Mouse (Mus musculus) midbrain, embryonic 12.5 days (tissue): Measurements from ENCODE around the gene Aunip. TPM values are rescaled to one million over a fixed set of nuclear protein-coding genes. Genes with fewer than 3 reads are reported as not detected.

Experiments
- ATAC-seq: fragments of 200-750 bp; cut with Nextera tagmentation; 2 replicates; pipeline ENCODE4 v1.8.0; 2017; ENCODE audit warnings: low read depth, moderate TSS enrichment, moderate library complexity; ENCODE audit not compliant: low FRiP score
- H3K27ac ChIP-seq: fragments of 300-500 bp; sonication (generic); replicated peaks from 2 replicates; pipeline ENCODE4 v1.5.1; 2016; ENCODE audit warnings: mild to moderate bottlenecking
- H3K27me3 ChIP-seq: fragments of 300-500 bp; sonication (generic); 2 replicates; pipeline ENCODE4 v1.6.1; 2016; ENCODE audit warnings: mild to moderate bottlenecking
- H3K36me3 ChIP-seq: fragments of 300-500 bp; sonication (generic); 2 replicates; pipeline ENCODE4 v1.6.1; 2016
- H3K4me1 ChIP-seq: fragments of 300-500 bp; sonication (generic); 2 replicates; pipeline ENCODE4 v1.6.1; 2016
- H3K4me2 ChIP-seq: fragments of 300-500 bp; sonication (generic); replicated peaks from 2 replicates; pipeline ENCODE4 v1.6.1; 2016; ENCODE audit warnings: mild to moderate bottlenecking, moderate library complexity
- H3K4me3 ChIP-seq: fragments of 300-500 bp; sonication (generic); 2 replicates; pipeline ENCODE4 v1.5.1; 2016; ENCODE audit warnings: mild to moderate bottlenecking
- H3K9ac ChIP-seq: fragments of 300-500 bp; sonication (generic); replicated peaks from 2 replicates; pipeline ENCODE4 v1.6.1; 2016; ENCODE audit warnings: mild to moderate bottlenecking, moderate library complexity
- H3K9me3 ChIP-seq: fragments of 300-500 bp; sonication (generic); 2 replicates; pipeline ENCODE4 v1.6.1; 2016; ENCODE audit warnings: mild to moderate bottlenecking
- WGBS: fragments of 180-500 bp; shearing (Covaris S2); methylation state at CpG from one replicate; pipeline ENCODE4 v1.1.7; 2016; 5-methylcytosine and 5-hydroxymethylcytosine counted together
- microRNA-seq: library from miRNA; unstranded; fragments of <30 nt; microRNA quantifications from one replicate; pipeline ENCODE4, GENCODE M21; 2017
- polyA plus RNA-seq: library from polyadenylated mRNA; unstranded; fragments of >200 nt; fragmentation: Nextera tagmentation; extraction: Ambion mirVana; gene quantifications from 2 replicates; pipeline ENCODE4 v1.2.1, GENCODE M21; 2016

The Aunip gene
- polyA plus RNA-seq, 1 experiment from 2014 or later: 11.5 TPM

DNA sequence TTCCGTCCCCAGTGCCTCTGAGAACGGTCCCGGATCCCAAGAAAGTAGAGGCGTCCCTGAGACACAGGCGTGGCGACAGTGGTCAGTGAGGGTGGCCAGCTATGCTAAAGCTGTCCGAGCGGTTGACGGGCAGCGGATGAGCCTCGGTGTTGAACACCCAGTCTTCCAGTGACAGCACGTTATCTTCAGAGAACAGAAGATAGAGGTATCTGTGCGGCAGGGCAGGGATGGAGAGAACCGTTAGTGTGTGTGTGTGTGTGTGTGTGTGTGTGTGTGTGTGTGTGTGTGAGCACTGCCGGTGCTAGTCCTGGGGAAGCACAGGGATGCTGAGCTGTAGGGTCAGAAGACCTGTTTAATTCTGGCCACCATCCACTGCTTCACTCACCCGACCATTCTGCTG lies 52.8 kb downstream of the Aunip start:
- H3K27ac ChIP-seq: no peak overlapping the region
- ATAC-seq: no peak
- H3K4me1 ChIP-seq: peaks cover 11% of the 10 kb centered on the region
- no peak overlapping the region for H3K4me2 ChIP-seq
- no peaks in the 10 kb centered on the region for H3K9me3 ChIP-seq
- no peaks in the 10 kb centered on the region for H3K27me3 ChIP-seq
- WGBS: 91% methylated on average over 16 of the region's 16 CpGs
- H3K36me3 ChIP-seq: no peaks in the 10 kb centered on the region
- no peak overlapping the region for H3K4me3 ChIP-seq
- H3K9ac ChIP-seq: no peak overlapping the region

DNA sequence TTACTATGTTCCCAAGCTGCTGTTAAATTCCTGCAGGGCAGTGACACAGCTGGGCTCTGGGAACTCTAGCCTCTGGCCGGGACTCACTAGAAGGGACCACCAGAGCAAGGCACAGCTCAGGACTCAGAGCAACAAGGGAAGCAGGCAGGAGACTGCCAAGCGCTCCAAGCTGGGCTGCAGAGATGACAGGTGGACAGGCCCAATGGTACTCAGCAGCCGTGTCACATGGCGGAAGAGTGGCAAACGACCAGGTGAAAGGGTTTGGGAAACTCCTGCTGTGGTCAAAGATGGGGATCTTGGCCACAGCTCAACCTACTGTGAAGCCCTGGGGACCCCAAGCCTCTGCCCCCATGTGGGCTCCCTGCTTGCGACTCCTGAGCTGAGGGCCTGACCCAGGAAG lies 53.3 kb downstream of the Aunip start:
- Histone ChIP-seq H3K27ac (no peak overlapping the region), H3K9me3 (no peaks in the 10 kb centered on the region), H3K4me3 (no peak overlapping the region), H3K4me2 (no peak overlapping the region), H3K27me3 (no peaks in the 10 kb centered on the region), H3K36me3 (no peaks in the 10 kb centered on the region), H3K4me1 (peaks cover 9% of the 10 kb centered on the region), H3K9ac (no peak overlapping the region)
- ATAC-seq: no peak
- 91% methylated on average over 5 of the region's 6 CpGs for WGBS

DNA sequence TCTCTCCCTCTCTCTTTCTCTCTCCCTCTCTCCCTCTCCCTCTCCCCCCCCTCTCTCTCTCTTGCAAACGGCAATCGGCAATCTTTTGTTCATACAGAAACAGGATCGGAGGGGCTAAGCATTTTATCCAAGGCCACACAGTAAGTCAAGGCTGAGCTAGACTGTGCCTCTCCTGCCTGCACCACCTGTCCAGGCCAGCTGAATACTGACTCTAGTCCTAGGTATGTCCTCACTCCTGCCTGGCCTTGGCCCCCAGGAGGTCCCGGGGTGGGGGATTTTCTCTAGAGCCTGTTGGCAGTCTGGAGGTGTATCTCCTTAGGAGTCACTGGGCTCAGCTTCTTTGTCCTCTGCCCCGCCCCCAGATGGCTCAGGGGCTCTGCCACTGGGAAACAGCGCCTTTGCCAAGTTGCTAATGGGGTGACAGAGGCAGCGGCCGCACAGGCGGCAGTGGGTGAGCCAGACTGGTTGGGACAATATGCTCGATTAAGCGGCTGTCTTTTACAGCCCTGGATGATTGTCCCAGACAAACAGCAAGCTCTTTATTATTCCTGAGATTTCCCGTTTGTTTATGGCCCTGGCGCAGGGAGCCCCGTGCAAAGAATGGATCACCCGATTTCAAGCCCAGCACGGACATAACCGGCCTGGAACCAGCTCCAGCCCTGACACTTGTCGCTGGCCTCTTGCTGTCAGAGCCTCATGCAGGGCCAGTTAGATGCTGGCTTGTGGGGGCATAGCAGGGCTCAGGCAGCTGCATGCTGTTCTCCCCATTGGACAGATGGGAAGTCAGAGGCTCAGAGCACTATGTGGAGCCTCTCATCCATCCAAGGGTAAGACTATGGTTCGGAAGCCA lies 56.8 kb downstream of the Aunip start:
- Histone ChIP-seq H3K27me3 (no peaks in the 10 kb centered on the region), H3K9ac (peak overlapping the region; percentile 21; the same call in 1 of the 2 replicates), H3K4me3 (no peak overlapping the region), H3K4me1 (peaks cover 9% of the 10 kb centered on the region), H3K36me3 (no peaks in the 10 kb centered on the region), H3K4me2 (peak overlapping the region; percentile 8; the same call in 1 of the 2 replicates), H3K9me3 (no peaks in the 10 kb centered on the region), H3K27ac (peak overlapping the region; percentile 22)
- peak; percentile 41; the same call in 1 of the 2 replicates for ATAC-seq
- 30% methylated on average over 19 of the region's 19 CpGs for WGBS

DNA sequence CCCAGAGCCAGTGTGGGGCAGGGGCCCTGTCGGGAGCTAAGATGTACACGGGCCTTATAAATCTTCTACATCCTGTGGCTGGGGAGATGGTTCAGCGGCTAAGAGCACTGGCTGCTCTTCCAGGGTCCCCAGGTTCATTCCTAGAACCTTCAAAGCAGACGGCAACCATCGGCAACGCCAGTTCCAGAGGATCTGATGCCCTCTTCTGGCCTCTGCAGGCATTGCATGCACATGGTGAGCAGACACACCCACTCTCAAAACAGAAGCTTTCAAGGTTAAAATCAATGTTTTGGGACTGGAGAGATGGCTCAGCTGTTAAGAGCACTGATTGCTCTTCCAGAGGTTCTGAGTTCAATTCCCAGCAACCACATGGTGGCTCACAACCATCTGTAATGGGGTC lies 58.4 kb downstream of the Aunip start:
- Histone ChIP-seq H3K36me3 (no peaks in the 10 kb centered on the region), H3K27me3 (no peaks in the 10 kb centered on the region), H3K9ac (no peak overlapping the region), H3K4me1 (peaks cover 9% of the 10 kb centered on the region), H3K4me2 (no peak overlapping the region), H3K27ac (no peak overlapping the region), H3K9me3 (no peaks in the 10 kb centered on the region), H3K4me3 (no peak overlapping the region)
- WGBS: 84% methylated on average over 6 of the region's 6 CpGs
- ATAC-seq: no peak

DNA sequence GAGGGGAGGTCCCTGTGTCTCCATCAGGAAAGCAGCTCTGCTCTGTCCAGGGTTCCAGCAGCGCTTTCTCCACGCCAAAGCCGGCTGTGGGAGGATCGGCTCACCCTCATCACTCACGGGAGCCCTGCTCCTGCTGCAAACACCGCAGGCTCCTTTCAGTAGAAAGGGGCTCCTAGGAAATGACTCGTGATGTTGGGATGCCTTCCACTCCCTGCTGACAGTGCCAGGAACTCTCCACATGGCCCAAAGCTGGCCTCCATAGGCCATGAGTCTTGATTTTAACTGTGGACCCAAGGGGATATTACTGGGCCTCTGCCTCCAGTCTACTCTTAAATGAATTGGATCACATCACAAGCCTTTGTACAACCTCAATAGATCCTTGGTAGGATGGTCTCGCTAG lies 59.0 kb downstream of the Aunip start:
- no peak overlapping the region for H3K4me3 ChIP-seq
- no peak overlapping the region for H3K4me2 ChIP-seq
- no peaks in the 10 kb centered on the region for H3K36me3 ChIP-seq
- no peak for ATAC-seq
- no peaks in the 10 kb centered on the region for H3K27me3 ChIP-seq
- H3K9ac ChIP-seq: no peak overlapping the region
- peaks cover 9% of the 10 kb centered on the region for H3K4me1 ChIP-seq
- H3K9me3 ChIP-seq: no peaks in the 10 kb centered on the region
- H3K27ac ChIP-seq: no peak overlapping the region
- 81% methylated on average over 8 of the region's 8 CpGs for WGBS

DNA sequence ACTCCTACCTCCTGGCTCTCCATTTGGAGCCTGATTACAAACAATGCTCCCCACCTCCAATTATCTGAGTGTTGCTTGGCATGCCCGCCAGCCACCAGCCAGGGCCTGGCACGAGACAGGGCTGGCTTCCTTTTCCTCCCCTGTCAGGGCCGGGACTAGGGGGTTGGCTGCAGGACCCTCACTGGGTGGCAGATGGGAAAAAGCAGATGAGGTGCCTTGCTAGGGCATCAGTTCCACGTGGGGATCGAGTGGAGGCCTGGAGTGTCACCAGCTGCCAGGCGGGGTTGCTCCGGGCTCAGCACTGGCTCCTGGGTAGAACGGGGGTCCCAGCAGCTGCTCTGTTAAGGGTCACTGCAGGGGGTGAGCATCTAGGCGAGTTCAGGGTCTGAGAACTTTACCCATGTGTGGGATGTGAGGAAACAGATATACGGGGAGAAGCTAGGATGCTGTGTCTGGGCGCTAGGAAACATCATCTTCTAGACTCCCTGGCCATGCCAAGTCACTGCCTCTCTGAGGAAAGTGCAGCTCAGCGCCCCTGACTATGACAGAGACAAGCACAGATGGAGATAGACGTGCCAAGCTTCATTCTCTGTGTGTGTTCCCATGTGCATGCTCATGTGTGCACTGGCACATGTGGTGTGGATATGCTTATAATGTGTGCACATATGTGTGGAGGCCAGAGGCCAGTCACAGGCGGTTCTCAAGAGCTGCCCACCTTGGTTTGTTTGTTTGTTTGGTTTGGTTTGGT lies 60.1 kb downstream of the Aunip start:
- no peak overlapping the region for H3K4me2 ChIP-seq
- no peaks in the 10 kb centered on the region for H3K36me3 ChIP-seq
- no peak for ATAC-seq
- no peaks in the 10 kb centered on the region for H3K9me3 ChIP-seq
- H3K9ac ChIP-seq: no peak overlapping the region
- H3K27me3 ChIP-seq: no peaks in the 10 kb centered on the region
- H3K27ac ChIP-seq: no peak overlapping the region
- no peak overlapping the region for H3K4me3 ChIP-seq
- peaks cover 9% of the 10 kb centered on the region for H3K4me1 ChIP-seq
- WGBS: 75% methylated on average over 14 of the region's 14 CpGs

DNA sequence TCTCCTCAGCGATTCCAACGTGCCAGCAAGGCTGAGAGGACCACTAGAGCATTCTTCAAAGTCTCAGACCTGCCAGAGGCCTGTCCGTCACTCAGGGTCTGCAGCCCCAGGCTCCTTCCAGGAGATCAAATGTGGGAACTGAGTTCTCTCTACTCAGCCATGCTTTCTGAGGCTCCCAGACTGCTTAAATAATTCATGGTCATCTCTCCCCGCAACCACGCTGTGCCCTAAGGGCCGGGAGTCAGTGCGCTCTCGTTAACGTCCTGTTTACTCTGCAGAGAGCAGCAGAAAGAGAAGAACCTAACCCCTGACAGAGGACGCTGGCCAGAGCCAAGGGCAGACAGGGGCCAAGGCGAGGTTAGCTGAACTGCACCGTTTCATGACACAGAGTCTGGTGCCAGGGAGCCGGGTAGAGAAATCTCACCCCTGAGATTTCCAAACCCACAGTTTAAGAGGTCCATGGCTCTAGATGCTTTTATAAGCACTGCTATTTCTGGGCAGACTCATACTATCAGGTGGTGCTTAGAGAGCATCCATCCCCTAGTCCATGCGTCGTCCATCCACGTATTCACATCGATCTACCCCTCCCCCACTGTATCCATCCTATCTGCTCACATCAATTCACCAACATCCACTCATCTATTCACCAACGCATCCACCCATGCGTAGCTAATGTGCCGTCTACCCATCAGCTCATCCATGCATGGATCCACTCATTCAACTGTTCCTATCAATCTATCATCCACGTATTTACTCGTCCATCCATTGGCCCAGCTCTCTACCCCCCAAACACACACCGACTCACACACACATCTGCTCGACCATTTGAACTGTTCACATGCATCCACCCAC lies 61.9 kb downstream of the Aunip start:
- Histone ChIP-seq H3K9me3 (no peaks in the 10 kb centered on the region), H3K36me3 (no peaks in the 10 kb centered on the region), H3K9ac (no peak overlapping the region), H3K4me3 (no peak overlapping the region), H3K27ac (no peak overlapping the region), H3K4me2 (no peak overlapping the region), H3K27me3 (no peaks in the 10 kb centered on the region), H3K4me1 (peaks cover 3% of the 10 kb centered on the region)
- ATAC-seq: no peak
- 83% methylated on average over 24 of the region's 24 CpGs for WGBS

Small RNA genes within 50 kb of the gene (microRNA-seq; reads per million reads assigned to microRNA genes)
- gene Gm23634 (2.3 reads per million, percentile 2 among the genes with 10 or more reads in this experiment), gene Mir6403 (not detected)

Other genes starting within 250 kb of the Aunip start
- 32.6 and 33.3 TPM in 2 replicates for gene Pdik1l, start 223.1 kb upstream of the Aunip start, polyA plus RNA-seq
- gene Trim63, start 195.9 kb upstream of the Aunip start, polyA plus RNA-seq: 0.24 and 0.28 TPM in 2 replicates
- gene Slc30a2, start 167.8 kb upstream of the Aunip start, polyA plus RNA-seq: 0.08 TPM in 1 of 2 replicates, not detected in the other
- 0.37 and 0.97 TPM in 2 replicates for gene Extl1, start 127.1 kb upstream of the Aunip start, polyA plus RNA-seq
- gene Pafah2, start 114.7 kb upstream of the Aunip start, polyA plus RNA-seq: 7.2 and 9.2 TPM in 2 replicates
- 4,918 and 5,057 TPM in 2 replicates for gene Stmn1, start 42.7 kb upstream of the Aunip start, polyA plus RNA-seq
- 4.8 and 6.4 TPM in 2 replicates for gene Paqr7, start 14.3 kb upstream of the Aunip start, polyA plus RNA-seq
- 127 and 133 TPM in 2 replicates for gene Mtfr1l, start 24.4 kb downstream of the Aunip start, polyA plus RNA-seq
- gene Selenon, start 41.2 kb downstream of the Aunip start, polyA plus RNA-seq: 15.0 and 15.1 TPM in 2 replicates
- 5.4 and 6.5 TPM in 2 replicates for gene Man1c1, start 193.3 kb downstream of the Aunip start, polyA plus RNA-seq